Mouse (Mus musculus) lung, postnatal 14 days (tissue): ENCODE data around the gene Slc25a54.
A peak's percentile ranks its signal among the peaks of the same experiment; 100 is the strongest.

Experiments
- DNase-seq: peaks from one replicate; pipeline ENCODE4 v3.0.0; 2021

The Slc25a54 gene

GRCm38 (mm10) chr3:109080169-109080568 lies at the start of gene Slc25a54:
TSS of gene Slc25a54 (plus strand) at chr3:109080469.
- no peak for DNase-seq

GRCm38 (mm10) chr3:109030817-109031216 lies 49.5 kb upstream of the Slc25a54 start:
- DNase-seq = peak; percentile 28

GRCm38 (mm10) chr3:109031626-109032025 lies 48.6 kb upstream of the Slc25a54 start:
- DNase-seq = no peak

GRCm38 (mm10) chr3:109032306-109032705 lies 48.0 kb upstream of the Slc25a54 start:
- no peak for DNase-seq

- no peak for DNase-seq
These were observed 45.9 kb upstream of the Slc25a54 start for GRCm38 (mm10) chr3:109034411-109034810.

- DNase-seq = no peak
These were observed 39.4 kb upstream of the Slc25a54 start for GRCm38 (mm10) chr3:109040908-109041307.

GRCm38 (mm10) chr3:109043395-109043794 lies 36.9 kb upstream of the Slc25a54 start:
- no peak for DNase-seq

- no peak for DNase-seq
These were observed 33.8 kb upstream of the Slc25a54 start for GRCm38 (mm10) chr3:109046428-109046827.

- DNase-seq = no peak
These were observed 32.5 kb upstream of the Slc25a54 start for GRCm38 (mm10) chr3:109047707-109048283.

DNA sequence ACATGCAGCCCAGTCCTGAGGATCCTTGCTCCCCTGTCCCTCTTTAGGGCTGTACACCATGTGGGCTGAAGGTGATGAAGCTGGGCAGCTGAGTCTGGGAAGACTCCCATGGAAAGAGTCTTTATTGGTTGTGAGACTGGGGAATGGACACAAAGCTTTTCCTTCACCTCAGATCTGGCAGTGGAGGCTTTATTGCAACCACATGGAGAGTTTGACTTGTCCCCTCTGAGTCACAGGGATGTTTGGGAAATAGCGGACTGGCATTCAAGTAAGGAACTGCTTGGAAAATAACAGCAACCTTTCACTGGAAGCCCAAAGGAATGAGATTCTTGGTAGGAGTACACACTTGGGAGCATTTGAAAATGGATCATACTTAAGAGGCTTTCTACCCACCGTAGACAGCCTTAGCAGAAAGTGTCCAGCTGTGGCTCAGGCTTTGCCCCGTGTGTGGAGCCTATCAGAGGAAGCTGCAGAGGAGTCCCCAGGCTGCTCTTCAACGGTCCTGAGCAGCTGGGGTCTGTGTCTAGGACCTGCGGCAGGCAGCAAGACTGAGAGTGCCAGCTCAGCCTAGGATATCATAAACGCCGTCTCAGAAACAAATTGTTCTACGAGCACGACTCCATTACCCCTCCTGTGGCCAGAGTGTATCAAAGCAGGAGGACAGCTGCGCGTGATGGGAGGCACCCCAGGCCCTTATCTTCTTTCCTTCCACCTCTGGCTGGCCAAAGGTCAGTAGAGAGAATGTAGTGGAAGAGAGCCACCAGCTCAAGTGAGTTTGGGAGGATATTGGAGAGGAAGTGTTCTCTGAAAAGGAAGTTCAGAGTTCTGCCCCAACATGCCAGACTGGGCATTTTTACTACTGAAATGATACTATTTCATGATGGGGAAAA lies 29.0 kb upstream of the Slc25a54 start:
- peak; percentile 26 for DNase-seq

DNA sequence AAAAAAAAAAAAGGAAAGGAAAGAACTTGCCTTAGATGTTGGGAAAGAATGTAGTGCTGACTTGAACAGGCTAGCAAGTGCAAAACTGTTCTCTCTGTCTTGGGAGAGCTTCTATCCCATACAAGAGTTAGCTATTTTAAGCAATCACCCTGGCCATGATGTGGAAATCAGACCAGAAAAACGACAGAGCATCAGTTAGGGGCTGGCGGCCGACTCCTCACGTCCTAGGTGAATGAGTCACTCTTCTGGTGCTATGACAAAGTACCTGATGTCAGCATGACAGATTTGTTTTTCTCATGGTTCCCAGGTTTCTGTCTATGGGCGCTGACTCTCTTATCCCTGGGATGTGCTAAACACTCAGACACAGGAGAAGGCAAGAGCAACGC lies 28.3 kb upstream of the Slc25a54 start:
- no peak for DNase-seq

DNA sequence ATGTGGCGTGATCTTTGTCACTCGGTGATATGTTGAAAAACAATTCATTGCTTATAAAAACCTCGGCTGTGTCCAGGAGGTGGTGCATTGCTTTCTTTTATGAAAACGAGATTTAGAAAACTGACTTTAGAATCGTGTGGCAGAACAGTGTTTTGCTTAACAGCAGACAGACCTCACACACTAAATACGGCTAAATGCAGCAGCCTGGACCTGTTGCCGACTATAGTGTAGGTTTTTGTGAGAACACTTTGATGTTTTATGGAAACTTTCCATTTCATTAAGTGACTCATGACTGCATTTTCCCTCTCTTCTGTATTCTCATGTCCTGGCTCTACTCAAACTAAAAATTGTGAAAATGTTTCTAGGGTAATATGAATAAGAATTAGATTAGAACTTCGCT lies 20.4 kb upstream of the Slc25a54 start:
- no peak for DNase-seq

DNA sequence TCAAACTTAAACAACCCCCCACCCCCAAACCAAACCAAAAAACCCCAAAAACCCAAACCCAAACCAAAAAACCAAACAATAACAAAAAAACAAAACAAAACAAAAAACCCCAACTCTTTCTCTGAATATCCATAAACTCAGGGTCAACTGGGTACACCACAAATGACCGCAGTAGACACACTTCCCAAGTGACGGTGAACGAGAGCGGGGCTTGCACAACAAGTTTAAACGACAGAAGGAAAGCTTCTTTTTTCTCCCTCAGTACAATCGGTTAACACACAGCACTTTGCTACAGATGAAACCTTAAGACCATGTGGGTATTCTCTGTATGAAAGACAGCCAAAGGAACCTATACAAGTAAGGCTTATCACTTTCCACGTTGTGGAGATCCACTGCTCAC lies 17.9 kb upstream of the Slc25a54 start:
- DNase-seq = no peak

DNA sequence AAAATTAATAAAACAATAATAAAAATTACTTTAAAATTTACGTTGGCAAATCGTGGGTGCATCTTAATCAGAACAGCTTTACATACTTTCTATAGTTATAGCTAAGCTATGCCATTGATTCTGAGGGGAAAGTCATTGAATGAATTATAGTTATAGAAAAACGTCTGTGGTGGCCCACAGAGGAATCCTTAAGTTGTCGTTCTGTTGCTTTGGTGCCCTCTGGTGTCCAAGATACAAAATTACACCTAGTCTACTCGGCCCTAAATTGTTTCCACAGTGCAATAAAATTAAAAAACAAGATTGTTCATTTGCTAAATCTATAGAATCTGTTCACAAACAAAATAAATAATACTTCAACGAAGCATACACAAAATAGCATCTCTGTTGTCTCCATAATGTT lies 17.3 kb upstream of the Slc25a54 start:
- DNase-seq = peak; percentile 42

DNA sequence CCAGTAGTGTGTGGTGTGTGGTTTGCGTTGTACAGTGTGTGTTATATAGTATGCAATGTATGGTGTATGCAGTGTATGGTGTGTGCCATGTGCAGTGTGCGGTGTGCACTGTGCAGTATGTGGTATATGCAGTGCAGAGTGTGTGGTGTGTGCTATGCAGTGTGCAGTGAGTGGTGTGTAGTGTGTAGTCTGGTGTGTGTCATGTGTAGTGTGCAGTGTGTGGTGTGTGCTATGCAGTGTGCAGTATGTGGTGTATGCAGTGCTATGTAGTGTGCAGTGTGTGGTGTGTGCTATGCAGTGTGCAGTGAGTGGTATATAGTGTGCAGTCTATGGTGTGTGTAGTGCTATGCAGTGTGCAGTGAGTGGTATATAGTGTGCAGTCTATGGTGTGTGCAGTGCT lies 4.1 kb downstream of the Slc25a54 start:
- DNase-seq = no peak

- no peak for DNase-seq
These were observed 8.2 kb downstream of the Slc25a54 start for GRCm38 (mm10) chr3:109088460-109088859.

GRCm38 (mm10) chr3:109104702-109105101 lies 24.4 kb downstream of the Slc25a54 start:
- DNase-seq = no peak

GRCm38 (mm10) chr3:109117136-109117535 lies 36.9 kb downstream of the Slc25a54 start:
- no peak for DNase-seq

DNA sequence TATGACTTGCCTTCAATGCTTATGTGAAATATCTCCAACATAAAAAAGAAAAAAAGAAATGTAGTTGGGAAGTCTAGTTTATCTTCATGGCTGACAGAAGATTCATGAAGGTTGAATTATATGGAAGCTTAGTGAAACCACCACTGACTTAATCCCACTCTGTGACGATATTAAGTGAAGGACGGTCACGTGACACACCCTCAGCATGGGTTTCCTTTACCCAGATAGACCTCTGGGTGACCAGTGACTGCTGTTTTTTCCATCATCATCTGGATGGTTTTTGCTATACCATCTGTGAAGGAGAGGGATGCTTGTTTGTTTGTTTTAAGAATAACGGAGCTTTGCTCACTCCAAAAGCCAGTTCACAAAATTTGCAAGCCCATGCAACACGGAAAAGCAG lies 39.3 kb downstream of the Slc25a54 start:
- DNase-seq = no peak

DNA sequence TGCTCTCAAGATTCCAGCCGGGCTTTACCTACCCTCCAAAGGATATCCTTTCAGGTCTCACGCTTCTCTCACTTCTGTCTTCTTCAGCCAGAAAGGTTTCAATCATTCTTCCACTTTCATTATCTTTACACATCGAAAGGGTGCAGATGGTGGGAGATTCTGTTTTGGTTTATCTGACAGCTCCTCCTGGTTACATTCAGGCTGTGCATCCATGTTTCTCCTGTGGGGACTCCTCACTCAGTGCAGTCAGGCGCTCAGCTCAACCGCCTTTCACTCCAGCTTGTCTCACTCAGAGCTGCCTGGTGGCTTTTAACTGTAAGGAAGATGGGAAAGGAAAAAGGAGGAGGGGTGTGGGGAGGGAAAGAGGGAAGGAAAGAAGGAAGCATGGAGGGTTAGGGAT lies 39.7 kb downstream of the Slc25a54 start:
- DNase-seq = no peak

DNA sequence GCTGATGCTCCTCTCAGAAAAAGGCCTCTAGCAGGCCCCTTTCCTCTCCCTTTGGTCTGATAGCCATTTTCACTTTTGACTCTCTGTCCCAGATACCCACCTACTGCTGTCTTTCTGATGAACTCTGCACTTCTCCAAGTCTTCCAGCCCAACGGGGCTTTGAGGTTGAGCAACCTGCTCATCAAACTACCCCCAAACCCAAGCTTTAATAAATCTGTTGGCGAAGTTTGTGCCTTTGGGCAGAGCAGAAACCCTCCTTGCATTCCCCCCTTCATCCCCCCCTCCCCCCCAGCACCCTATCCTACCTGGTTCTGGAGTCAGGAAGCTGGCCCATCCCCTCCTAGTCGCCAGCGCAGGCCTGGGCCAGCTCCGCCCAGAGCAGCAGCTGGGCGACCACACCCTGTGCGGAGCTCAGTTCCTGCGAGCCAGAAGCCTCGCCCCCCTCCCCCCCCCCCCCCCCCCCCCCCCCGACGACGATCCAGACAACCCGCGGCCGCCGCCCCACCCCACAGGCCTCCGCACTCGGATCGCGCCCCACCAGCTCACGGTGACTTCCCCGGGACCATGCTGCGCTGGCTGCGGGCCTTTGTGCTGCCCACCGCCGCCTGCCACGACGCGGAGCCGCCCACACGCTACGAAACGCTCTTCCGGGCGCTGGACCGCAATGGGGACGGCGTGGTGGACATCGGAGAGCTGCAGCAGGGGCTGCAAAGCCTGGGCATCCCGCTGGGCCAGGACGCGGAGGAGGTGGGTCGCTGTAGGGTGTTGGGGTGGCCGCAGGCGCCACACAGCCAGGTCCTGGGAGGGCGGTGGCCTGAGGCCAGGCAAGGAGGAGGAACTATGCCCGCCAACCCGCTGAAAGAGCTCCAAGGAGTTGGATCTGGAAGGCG lies 42.6 kb downstream of the Slc25a54 start, which contains the start of gene Slc25a24:
Slc25a24 (plus strand) TSS at position 509 of the 890 bp plus-strand sequence.
- peak; percentile 58 for DNase-seq

DNA sequence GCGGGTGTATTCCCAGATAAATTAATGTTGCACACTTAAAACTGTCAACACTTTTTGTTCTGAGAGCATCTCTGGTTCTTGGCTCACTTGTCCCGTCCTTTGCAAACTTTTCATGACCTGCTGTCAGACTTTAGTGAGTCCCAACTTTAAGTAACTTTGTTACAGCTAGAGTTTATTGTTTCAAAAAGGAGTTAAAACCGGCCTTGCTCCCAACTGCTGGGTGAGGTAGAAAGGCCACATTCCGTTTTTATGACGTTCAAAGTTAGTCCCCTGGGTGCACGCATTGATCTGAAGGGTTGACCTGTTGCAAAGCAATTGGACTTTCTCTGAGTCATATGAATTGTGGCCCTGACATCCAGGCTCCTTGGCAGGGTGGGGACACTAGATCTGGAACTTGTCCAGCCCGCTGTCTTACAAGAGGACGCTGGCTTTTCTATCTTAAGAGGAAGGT lies 43.3 kb downstream of the Slc25a54 start:
- DNase-seq = peak; percentile 66

DNA sequence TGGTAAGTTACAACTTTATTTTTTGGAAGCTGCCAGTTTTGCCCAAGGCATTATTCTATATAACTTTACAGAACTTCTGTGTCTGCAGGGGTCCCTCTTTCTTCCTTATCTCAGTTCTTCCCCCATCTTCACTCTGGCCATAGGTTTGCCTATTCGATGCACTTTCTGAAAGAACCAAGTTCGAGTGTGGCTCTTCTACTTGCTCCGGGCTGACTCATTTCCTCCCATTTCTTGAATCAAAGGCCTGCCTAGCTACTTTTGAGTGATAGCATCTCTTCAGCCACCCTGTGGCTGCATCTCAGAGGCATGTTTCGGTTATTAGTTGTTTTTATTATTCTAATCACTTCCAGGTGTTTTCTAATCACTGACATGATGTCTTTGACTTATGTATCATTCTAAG lies 43.8 kb downstream of the Slc25a54 start:
- no peak for DNase-seq
